Mouse (Mus musculus) neural tube, embryonic 14.5 days (tissue): ENCODE results near the gene Agl. TPM values are rescaled to one million over a fixed set of nuclear protein-coding genes. Genes with fewer than 3 reads are reported as not detected.

Experiments used
- ATAC-seq: fragments of 200-750 bp; cut with Nextera tagmentation; 2 replicates; pipeline ENCODE4 v1.8.0; 2017; ENCODE audit warnings: low read depth, mild to moderate bottlenecking, moderate TSS enrichment, moderate library complexity
- H3K27ac ChIP-seq: fragments of 300-500 bp; sonication (generic); 2 replicates; pipeline ENCODE4 v1.5.1; 2014; ENCODE audit warnings: low read depth, mild to moderate bottlenecking, control low read depth, low read length, moderate library complexity, mixed read lengths
- H3K27me3 ChIP-seq: fragments of 300-500 bp; sonication (generic); 2 replicates; pipeline ENCODE4 v1.6.1; 2014; ENCODE audit warnings: low read length; ENCODE audit not compliant: control insufficient read depth, insufficient read depth
- H3K36me3 ChIP-seq: fragments of 300-500 bp; sonication (generic); 2 replicates; pipeline ENCODE4 v1.6.1; 2014; ENCODE audit warnings: low read length, mixed read lengths; ENCODE audit not compliant: control insufficient read depth, insufficient read depth
- H3K4me1 ChIP-seq: fragments of 300-500 bp; sonication (generic); 2 replicates; pipeline ENCODE4 v1.6.1; 2014; ENCODE audit warnings: low read length; ENCODE audit not compliant: control insufficient read depth, insufficient read depth
- H3K4me2 ChIP-seq: fragments of 300-500 bp; sonication (generic); 2 replicates; pipeline ENCODE4 v1.6.1; 2014; ENCODE audit warnings: mild to moderate bottlenecking, low read depth, low read length, control low read depth
- H3K4me3 ChIP-seq: fragments of 300-500 bp; sonication (generic); 2 replicates; pipeline ENCODE4 v1.5.1; 2014; ENCODE audit warnings: low read depth, low read length, control low read depth, mixed read lengths
- H3K9ac ChIP-seq: fragments of 300-500 bp; sonication (generic); replicated peaks from 2 replicates; pipeline ENCODE4 v1.6.1; 2014; ENCODE audit warnings: low read depth, mild to moderate bottlenecking, control low read depth, low read length, mixed read lengths
- H3K9me3 ChIP-seq: fragments of 300-500 bp; sonication (generic); 2 replicates; pipeline ENCODE4 v1.6.1; 2016; ENCODE audit warnings: low read length; ENCODE audit not compliant: control insufficient read depth
- WGBS: fragments of 180-500 bp; shearing (Covaris S2); extraction: QIAGEN DNeasy Blood & Tissue Kit; methylation state at CpG from one replicate; pipeline ENCODE4 v1.1.7; 2014; 5-methylcytosine and 5-hydroxymethylcytosine counted together
- polyA plus RNA-seq: library from polyadenylated mRNA; unstranded; fragments of >200 nt; fragmentation: Nextera tagmentation; extraction: Ambion mirVana; gene quantifications from 2 replicates; pipeline ENCODE4 v1.2.1, GENCODE M21; 2014

Agl gene
- polyA plus RNA-seq, 1 experiment from 2014 or later = 22.3 TPM

- no peaks in the 10 kb centered on the region for H3K36me3 ChIP-seq
- no peaks in the 10 kb centered on the region for H3K9me3 ChIP-seq
Measured at GRCm38 (mm10) chr3:116694955-116695665, 112.9 kb downstream of the Agl start.

DNA sequence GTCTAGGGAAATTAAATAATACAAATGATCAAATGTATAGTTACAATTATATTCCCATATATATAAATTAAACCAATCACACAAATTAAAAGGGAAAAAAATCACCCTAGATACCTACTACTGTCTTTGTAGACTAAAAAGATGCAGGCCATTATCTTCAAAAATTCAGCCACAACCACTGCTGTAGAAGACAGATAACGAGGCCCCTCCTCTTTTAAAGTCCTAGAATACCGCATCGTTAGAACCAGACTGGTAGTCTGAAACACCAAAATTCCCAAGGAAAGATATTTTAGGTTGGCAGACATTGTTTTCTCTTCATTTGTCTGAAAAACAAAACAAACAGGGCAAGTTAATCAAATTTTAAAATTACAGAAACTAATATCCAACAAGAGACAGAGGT, 113.7 kb downstream of the Agl start:
- ATAC-seq = no peak
- Histone ChIP-seq H3K36me3 (no peaks in the 10 kb centered on the region), H3K27ac (no peak overlapping the region), H3K9ac (no peak overlapping the region), H3K27me3 (no peaks in the 10 kb centered on the region), H3K4me3 (no peak overlapping the region), H3K9me3 (no peaks in the 10 kb centered on the region), H3K4me1 (no peaks in the 10 kb centered on the region), H3K4me2 (no peak overlapping the region)
- 97% methylated on average over 3 of the region's 3 CpGs for WGBS

More at GRCm38 (mm10) chr3:116694955-116695665, 112.9 kb downstream of the Agl start:
- Histone ChIP-seq H3K9ac (no peak overlapping the region), H3K4me1 (no peaks in the 10 kb centered on the region), H3K27me3 (no peaks in the 10 kb centered on the region), H3K4me3 (no peak overlapping the region), H3K4me2 (no peak overlapping the region), H3K27ac (no peak overlapping the region)
- WGBS = 91% methylated on average over 8 of the region's 8 CpGs
- no peak for ATAC-seq

Other genes starting within 250 kb of the Agl start
- gene Lrrc39, start 245.2 kb downstream of the Agl start, polyA plus RNA-seq = 0.45 and 0.50 TPM in 2 replicates
- gene Sass6, start 213.2 kb downstream of the Agl start, polyA plus RNA-seq = 16.2 and 16.5 TPM in 2 replicates
- gene Trmt13, start 193.6 kb downstream of the Agl start, polyA plus RNA-seq = 29.1 and 32.2 TPM in 2 replicates
- 70.7 and 72.4 TPM in 2 replicates for gene Mfsd14a, start 145.5 kb downstream of the Agl start, polyA plus RNA-seq
- gene Gm43191, start 126.9 kb downstream of the Agl start, polyA plus RNA-seq = not detected in 2 replicates
- 10.5 and 11.7 TPM in 2 replicates for gene Slc35a3, start 95.3 kb downstream of the Agl start, polyA plus RNA-seq
- gene Frrs1, start 51.3 kb upstream of the Agl start, polyA plus RNA-seq = 3.9 and 5.8 TPM in 2 replicates
- not detected in 2 replicates for gene 4930455H04Rik, start 160.1 kb upstream of the Agl start, polyA plus RNA-seq
- gene Palmd, start 160.8 kb upstream of the Agl start, polyA plus RNA-seq = 6.0 and 8.8 TPM in 2 replicates